Mouse (Mus musculus) CH12.LX (cell line): Measurements from ENCODE around the gene Med22. TPM values are rescaled to one million over a fixed set of nuclear protein-coding genes. Genes with fewer than 3 reads are reported as not detected.

ENCODE experiments used
- DNase-seq: peaks from one replicate; pipeline ENCODE4 v3.0.0-alpha.2; 2013; ENCODE audit errors: extremely low read depth
- H3K27ac ChIP-seq: 2 replicates; pipeline ENCODE4 v1.5.1; 2012; ENCODE audit warnings: low read depth, mild to moderate bottlenecking, control low read depth, moderate library complexity; ENCODE audit not compliant: insufficient read depth
- H3K27me3 ChIP-seq: replicated peaks from 2 replicates; pipeline ENCODE3; 2012; ENCODE audit warnings: inconsistent platforms
- H3K36me3 ChIP-seq, 2 experiments: replicated peaks in 1 of 2; 2 replicates each; pipeline versions ENCODE3 to v1.6.1; 2012; ENCODE audit warnings: inconsistent platforms in 1 of 2, low read length in 1 of 2, mild to moderate bottlenecking in 1 of 2, mixed read lengths in 1 of 2, moderate library complexity in 1 of 2; ENCODE audit not compliant: control insufficient read depth in 1 of 2, insufficient read depth in 1 of 2
- H3K4me1 ChIP-seq, 2 experiments: 2 replicates each; pipeline ENCODE4 v1.6.1; 2012; ENCODE audit warnings: inconsistent platforms in 1 of 2, moderate library complexity in 1 of 2; ENCODE audit not compliant: insufficient read depth in 2 of 2, control insufficient read depth in 1 of 2
- H3K4me2 ChIP-seq: 2 replicates; pipeline ENCODE4 v1.6.1; 2012; ENCODE audit warnings: low read depth, mild to moderate bottlenecking, control low read depth; ENCODE audit not compliant: poor library complexity, insufficient read depth, severe bottlenecking
- H3K4me3 ChIP-seq, 3 experiments: fragments of 150-350 bp in 1 of 3; sonication (generic) in 1 of 3; replicated peaks in 1 of 3; 2 replicates each; pipeline versions ENCODE3 to v1.5.1; 2011 to 2012; ENCODE audit warnings: low read depth in 2 of 3, low read length in 2 of 3, mild to moderate bottlenecking in 2 of 3, moderate library complexity in 2 of 3, control low read depth in 1 of 3, improper control_type of control experiment in 1 of 3, inconsistent platforms in 1 of 3, mixed read lengths in 1 of 3; ENCODE audit not compliant: poor library complexity in 1 of 3
- H3K79me2 ChIP-seq: replicated peaks from 2 replicates; pipeline ENCODE4 v1.6.1; 2012; ENCODE audit warnings: mild to moderate bottlenecking, moderate library complexity; ENCODE audit not compliant: control insufficient read depth, poor library complexity, insufficient read depth, severe bottlenecking; ENCODE audit errors: extremely low read depth
- H3K9ac ChIP-seq: 2 replicates; pipeline ENCODE4 v1.6.1; 2012; ENCODE audit warnings: low read depth, mild to moderate bottlenecking, control low read depth, moderate library complexity; ENCODE audit not compliant: insufficient read depth
- H3K9me3 ChIP-seq: replicated peaks from 2 replicates; pipeline ENCODE3; 2012; ENCODE audit warnings: low read length, inconsistent platforms, mixed read lengths
- BHLHE40 ChIP-seq: IDR thresholded peaks from 2 replicates; pipeline ENCODE4 v1.6.1; 2011; ENCODE audit warnings: mild to moderate bottlenecking, low read depth, low read length, improper control_type of control experiment
- CHD1 ChIP-seq: IDR thresholded peaks from 2 replicates; pipeline ENCODE4 v1.6.1; 2012; ENCODE audit warnings: low read depth, low read length, improper control_type of control experiment, inconsistent platforms
- CHD2 ChIP-seq: IDR thresholded peaks from 2 replicates; pipeline ENCODE4 v1.6.1; 2011; ENCODE audit warnings: low read length, improper control_type of control experiment
- CTCF ChIP-seq, 2 experiments: IDR thresholded peaks in 1 of 2; conservative IDR thresholded peaks in 1 of 2; 2 replicates each; pipeline ENCODE4 v1.5.1; 2011 to 2012; ENCODE audit warnings: low read depth in 2 of 2, low read length in 2 of 2, improper control_type of control experiment in 1 of 2, inconsistent platforms in 1 of 2, mild to moderate bottlenecking in 1 of 2, moderate library complexity in 1 of 2
- EP300 ChIP-seq: IDR thresholded peaks from 2 replicates; pipeline ENCODE4 v1.6.1; 2011; ENCODE audit warnings: low read length, improper control_type of control experiment
- ETS1 ChIP-seq: conservative IDR thresholded peaks from 2 replicates; pipeline ENCODE4 v1.6.1; 2012; ENCODE audit warnings: low read depth, mild to moderate bottlenecking, inconsistent platforms, low read length, improper control_type of control experiment, moderate library complexity
- GABPA ChIP-seq: IDR thresholded peaks from 2 replicates; pipeline ENCODE4 v1.6.1; 2012; ENCODE audit warnings: low read depth, low read length, improper control_type of control experiment, inconsistent platforms; ENCODE audit not compliant: insufficient replicate concordance
- HCFC1 ChIP-seq: IDR thresholded peaks from 2 replicates; pipeline ENCODE4 v1.6.1; 2012; ENCODE audit warnings: low read depth, mild to moderate bottlenecking, inconsistent platforms, low read length, improper control_type of control experiment
- IRF4 ChIP-seq: IDR thresholded peaks from 2 replicates; pipeline ENCODE4 v1.6.1; 2014; ENCODE audit warnings: low read depth, mild to moderate bottlenecking, inconsistent platforms, low read length, improper control_type of control experiment
- JUN ChIP-seq: IDR thresholded peaks from 2 replicates; pipeline ENCODE4 v1.6.1; 2011; ENCODE audit warnings: low read depth, mild to moderate bottlenecking, low read length, improper control_type of control experiment, moderate library complexity; ENCODE audit not compliant: insufficient read depth
- KAT2A ChIP-seq: IDR thresholded peaks from 2 replicates; pipeline ENCODE4 v1.6.1; 2012; ENCODE audit warnings: low read length, improper control_type of control experiment, inconsistent platforms; ENCODE audit not compliant: insufficient replicate concordance
- MAX ChIP-seq: IDR thresholded peaks from 2 replicates; pipeline ENCODE4 v1.6.1; 2011; ENCODE audit warnings: low read length, improper control_type of control experiment
- MEF2A ChIP-seq: IDR thresholded peaks from 2 replicates; pipeline ENCODE4 v1.6.1; 2014; ENCODE audit warnings: low read depth, mild to moderate bottlenecking, inconsistent platforms, low read length, improper control_type of control experiment, borderline replicate concordance
- MXI1 ChIP-seq: IDR thresholded peaks from 2 replicates; pipeline ENCODE4 v1.6.1; 2011; ENCODE audit warnings: mild to moderate bottlenecking, low read depth, low read length, improper control_type of control experiment
- MYC ChIP-seq: IDR thresholded peaks from 2 replicates; pipeline ENCODE4 v1.6.1; 2011; ENCODE audit warnings: low read depth, mild to moderate bottlenecking, improper control_type of control experiment, low read length
- NRF1 ChIP-seq: IDR thresholded peaks from 2 replicates; pipeline ENCODE4 v1.6.1; 2014; ENCODE audit warnings: low read depth, mild to moderate bottlenecking, inconsistent platforms, low read length, improper control_type of control experiment, moderate library complexity
- POLR2A ChIP-seq: IDR thresholded peaks from 2 replicates; pipeline ENCODE4 v1.6.1; 2011; ENCODE audit warnings: low read depth, mild to moderate bottlenecking, improper control_type of control experiment, low read length
- POLR2AphosphoS2 ChIP-seq: IDR thresholded peaks from 2 replicates; pipeline ENCODE4 v1.6.1; 2011; ENCODE audit warnings: low read depth, low read length, improper control_type of control experiment
- RAD21 ChIP-seq: IDR thresholded peaks from 2 replicates; pipeline ENCODE4 v1.6.1; 2011; ENCODE audit warnings: low read depth, mild to moderate bottlenecking, low read length, improper control_type of control experiment, moderate library complexity
- SIN3A ChIP-seq: IDR thresholded peaks from 2 replicates; pipeline ENCODE4 v1.6.1; 2012; ENCODE audit warnings: low read length, improper control_type of control experiment, inconsistent platforms
- TBP ChIP-seq: conservative IDR thresholded peaks from 2 replicates; pipeline ENCODE4 v1.6.1; 2011; ENCODE audit warnings: low read depth, low read length, improper control_type of control experiment
- TCF12 ChIP-seq: IDR thresholded peaks from 2 replicates; pipeline ENCODE4 v1.6.1; 2014; ENCODE audit warnings: low read depth, mild to moderate bottlenecking, inconsistent platforms, low read length, improper control_type of control experiment
- UBTF ChIP-seq: IDR thresholded peaks from 2 replicates; pipeline ENCODE4 v1.6.1; 2012; ENCODE audit warnings: low read depth, mild to moderate bottlenecking, inconsistent platforms, low read length, improper control_type of control experiment, moderate library complexity
- USF2 ChIP-seq: conservative IDR thresholded peaks from 2 replicates; pipeline ENCODE4 v1.6.1; 2011; ENCODE audit warnings: low read depth, low read length, improper control_type of control experiment
- ZC3H11A ChIP-seq: IDR thresholded peaks from 2 replicates; pipeline ENCODE4 v1.6.1; 2012; ENCODE audit warnings: low read depth, mild to moderate bottlenecking, inconsistent platforms, low read length, improper control_type of control experiment
- ZKSCAN1 ChIP-seq: IDR thresholded peaks from 2 replicates; pipeline ENCODE4 v1.6.1; 2012; ENCODE audit warnings: low read depth, inconsistent platforms, low read length, improper control_type of control experiment, borderline replicate concordance
- ZMIZ1 ChIP-seq: IDR thresholded peaks from 2 replicates; pipeline ENCODE4 v1.6.1; 2012; ENCODE audit warnings: low read depth, mild to moderate bottlenecking, inconsistent platforms, low read length, improper control_type of control experiment
- ZNF384 ChIP-seq: IDR thresholded peaks from 2 replicates; pipeline ENCODE4 v1.6.1; 2012; ENCODE audit warnings: low read depth, low read length, improper control_type of control experiment, inconsistent platforms
- dilution Hi-C: fragments of 300-500 bp; cut with MboI; formaldehyde crosslinking; loops from 2 replicates; pipeline ENCODE4 v1.14.3; 2020; ENCODE audit warnings: low sequenced_read_pairs; ENCODE audit not compliant: extremely low pct_unique_long_range_greater_than_20kb, extremely low pct_ligation_motif_present
- in situ Hi-C: fragments of 300-500 bp; cut with MboI; formaldehyde crosslinking; loops from 3 replicates; pipeline ENCODE4 v1.14.3; 2019; ENCODE audit warnings: low sequenced_read_pairs, low pct_ligation_motif_present, low pct_unique_long_range_greater_than_20kb, mixed read lengths
- polyA plus RNA-seq: library from polyadenylated mRNA; unstranded; fragments of >175 nt; gene quantifications from 2 replicates; pipeline ENCODE4 v1.2.1, GENCODE M21; 2012; ENCODE audit warnings: low read depth; ENCODE audit not compliant: insufficient read length
- total RNA-seq, 2 experiments: library from RNA; depleted of rRNA; stranded (reverse); fragments of 300-350 nt in 1 of 2; fragments of >200 nt in 1 of 2; gene quantifications; 2 replicates each; pipeline ENCODE4 v1.2.3; 2012 to 2014

Med22 gene
- total and polyA plus RNA-seq, 3 experiments = 27.7 to 42.1 (median 37.3) TPM

DNA sequence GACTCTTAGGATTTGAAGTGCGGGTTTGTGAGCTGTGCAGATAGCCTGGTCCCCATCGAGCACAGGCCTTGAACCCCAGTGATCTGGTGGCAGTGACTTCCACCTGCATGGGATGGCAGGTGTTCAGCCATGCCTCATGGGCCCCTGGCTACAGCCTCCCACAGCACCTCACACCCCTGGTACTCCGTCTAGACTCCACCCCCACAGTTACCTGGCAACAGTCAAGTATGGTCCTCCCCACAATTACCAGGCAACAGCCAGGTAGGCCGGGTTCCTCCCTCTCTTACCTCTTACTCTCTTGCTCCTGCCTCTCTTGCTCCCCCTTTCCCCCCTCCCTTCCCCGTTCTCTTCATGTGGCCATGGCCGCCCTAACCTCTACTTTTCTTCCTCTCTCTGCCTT lies 39.8 kb downstream of the Med22 start:
- H3K79me2 ChIP-seq = no peaks in the 10 kb centered on the region
- H3K4me3 ChIP-seq = no peak overlapping the region
- H3K36me3 ChIP-seq = no peaks in the 10 kb centered on the region
- H3K27ac ChIP-seq = no peak overlapping the region
- in situ Hi-C loops (no loop called here), dilution Hi-C loops (no loop called here)
- H3K9me3 ChIP-seq = peaks cover 3% of the 10 kb centered on the region
- DNase-seq = no peak
- no peaks in the 10 kb centered on the region for H3K4me1 ChIP-seq
- no peak overlapping the region for H3K9ac ChIP-seq
- no peak for TF ChIP-seq POLR2A
- no peak for TF ChIP-seq TBP
- no peak for TF ChIP-seq CHD1
- TF ChIP-seq KAT2A = no peak
- TF ChIP-seq UBTF = no peak
- TF ChIP-seq IRF4 = no peak
- TF ChIP-seq ZNF384 = no peak
- TF ChIP-seq ETS1 = no peak
- peaks cover 46% of the 10 kb centered on the region for H3K27me3 ChIP-seq
- H3K4me2 ChIP-seq = no peak overlapping the region

DNA sequence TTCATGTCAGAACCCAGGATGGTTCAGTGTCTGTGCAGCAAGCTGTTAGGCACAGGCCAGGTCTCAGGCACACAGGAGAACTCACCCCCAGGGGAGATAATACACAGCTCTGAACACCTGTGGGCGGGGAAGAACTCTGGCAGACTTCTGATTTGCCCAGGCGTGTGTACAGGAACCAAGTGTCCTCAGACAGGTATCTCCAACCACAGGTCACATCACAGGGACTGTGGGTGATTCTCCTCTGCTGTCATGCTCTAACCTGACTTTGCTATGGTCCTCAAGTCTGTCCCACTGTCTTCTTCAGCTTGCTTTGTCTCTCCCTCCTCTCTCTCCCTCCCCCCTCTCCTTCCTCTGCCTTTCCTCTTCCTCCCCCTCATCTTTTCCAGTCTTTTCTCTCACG lies 45.6 kb downstream of the Med22 start, which contains the start of gene Abo:
Gene Abo, minus strand, starts transcription at position 101 of the 400 bp plus-strand sequence.
- no peak within 1 kb of the TSS for H3K9ac ChIP-seq
- in situ Hi-C loops (no loop called here), dilution Hi-C loops (no loop called here)
- H3K4me1 ChIP-seq = no peaks in the 10 kb centered on the region
- no peaks in the 10 kb centered on the region for H3K36me3 ChIP-seq
- H3K27me3 ChIP-seq = peaks cover 61% of the 10 kb centered on the region
- no peak within 1 kb of the TSS for H3K4me3 ChIP-seq
- peaks cover 3% of the 10 kb centered on the region for H3K9me3 ChIP-seq
- H3K4me2 ChIP-seq = no peak within 1 kb of the TSS
- no peak within 1 kb of the TSS for H3K27ac ChIP-seq
- no peak for DNase-seq
- TF ChIP-seq IRF4 (no peak), HCFC1 (no peak), MAX (no peak), NRF1 (no peak), MEF2A (no peak), EP300 (no peak), GABPA (no peak), UBTF (no peak), CTCF (conservative IDR thresholded peaks at IDR 0.05 in 1 of 2, IDR thresholded peaks at IDR 0.05 in 1 of 2; ENCODE audit: low read depth in 2 of 2, low read length in 2 of 2) (no peak), USF2 (no peak)
- H3K79me2 ChIP-seq = no peaks in the 10 kb centered on the region

DNA sequence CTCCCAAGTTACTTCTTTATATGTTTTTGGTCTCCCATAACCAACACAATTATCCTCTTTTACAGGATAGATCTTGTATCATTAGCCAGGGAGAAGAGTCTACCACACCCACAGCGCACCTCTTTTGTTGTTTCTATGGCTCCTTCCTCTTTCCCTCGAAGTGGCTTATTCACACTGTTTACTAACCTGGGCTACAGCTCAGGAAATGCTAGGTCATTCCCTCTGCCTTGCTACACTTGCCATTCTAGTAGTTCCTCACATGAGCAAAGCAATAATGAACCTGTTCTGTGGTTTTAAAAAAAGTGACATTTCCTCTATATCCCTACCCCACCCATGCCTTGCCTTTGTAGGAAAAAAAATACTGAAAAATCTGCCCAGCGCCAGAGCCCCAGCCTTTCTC lies 47.6 kb downstream of the Med22 start:
- TF ChIP-seq ZKSCAN1 = no peak
- TF ChIP-seq HCFC1 = no peak
- TF ChIP-seq MYC = no peak
- TF ChIP-seq IRF4 = no peak
- no peak for TF ChIP-seq TCF12
- TF ChIP-seq ZC3H11A = no peak
- no peak for TF ChIP-seq MEF2A
- no peak for TF ChIP-seq MXI1
- no peak for TF ChIP-seq BHLHE40
- TF ChIP-seq JUN = no peak
- no peak for TF ChIP-seq POLR2AphosphoS2
- no peak for TF ChIP-seq NRF1
- no peak for TF ChIP-seq SIN3A
- no peak for TF ChIP-seq CHD2
- no peak for TF ChIP-seq MAX
- TF ChIP-seq EP300 = no peak
- no peak for TF ChIP-seq RAD21
- no peak for TF ChIP-seq ZMIZ1
- H3K9me3 ChIP-seq = peaks cover 3% of the 10 kb centered on the region
- no peak overlapping the region for H3K27ac ChIP-seq
- H3K27me3 ChIP-seq = peaks cover 46% of the 10 kb centered on the region
- no peak overlapping the region for H3K4me2 ChIP-seq
- dilution Hi-C loops = no loop called here
- H3K9ac ChIP-seq = no peak overlapping the region
- H3K4me3 ChIP-seq = no peak overlapping the region
- H3K79me2 ChIP-seq = no peaks in the 10 kb centered on the region
- H3K4me1 ChIP-seq = no peaks in the 10 kb centered on the region
- no peak for DNase-seq
- in situ Hi-C loops = no loop called here
- no peaks in the 10 kb centered on the region for H3K36me3 ChIP-seq
